Mouse (Mus musculus) CH12.LX (cell line): ENCODE results near the gene Mrps36. TPM values are rescaled to one million over a fixed set of nuclear protein-coding genes. Genes with fewer than 3 reads are reported as not detected.

ENCODE experiments used
- DNase-seq: peaks from one replicate; pipeline ENCODE4 v3.0.0-alpha.2; 2013; ENCODE audit errors: extremely low read depth
- H3K27ac ChIP-seq: 2 replicates; pipeline ENCODE4 v1.5.1; 2012; ENCODE audit warnings: low read depth, mild to moderate bottlenecking, control low read depth, moderate library complexity; ENCODE audit not compliant: insufficient read depth
- H3K27me3 ChIP-seq: replicated peaks from 2 replicates; pipeline ENCODE3; 2012; ENCODE audit warnings: inconsistent platforms
- H3K36me3 ChIP-seq, 2 experiments: replicated peaks in 1 of 2; 2 replicates each; pipeline versions ENCODE3 to v1.6.1; 2012; ENCODE audit warnings: inconsistent platforms in 1 of 2, low read length in 1 of 2, mild to moderate bottlenecking in 1 of 2, mixed read lengths in 1 of 2, moderate library complexity in 1 of 2; ENCODE audit not compliant: control insufficient read depth in 1 of 2, insufficient read depth in 1 of 2
- H3K4me1 ChIP-seq, 2 experiments: 2 replicates each; pipeline ENCODE4 v1.6.1; 2012; ENCODE audit warnings: inconsistent platforms in 1 of 2, moderate library complexity in 1 of 2; ENCODE audit not compliant: insufficient read depth in 2 of 2, control insufficient read depth in 1 of 2
- H3K4me2 ChIP-seq: 2 replicates; pipeline ENCODE4 v1.6.1; 2012; ENCODE audit warnings: low read depth, mild to moderate bottlenecking, control low read depth; ENCODE audit not compliant: poor library complexity, insufficient read depth, severe bottlenecking
- H3K4me3 ChIP-seq, 3 experiments: fragments of 150-350 bp in 1 of 3; sonication (generic) in 1 of 3; replicated peaks in 1 of 3; 2 replicates each; pipeline versions ENCODE3 to v1.5.1; 2011 to 2012; ENCODE audit warnings: low read depth in 2 of 3, low read length in 2 of 3, mild to moderate bottlenecking in 2 of 3, moderate library complexity in 2 of 3, control low read depth in 1 of 3, improper control_type of control experiment in 1 of 3, inconsistent platforms in 1 of 3, mixed read lengths in 1 of 3; ENCODE audit not compliant: poor library complexity in 1 of 3
- H3K79me2 ChIP-seq: replicated peaks from 2 replicates; pipeline ENCODE4 v1.6.1; 2012; ENCODE audit warnings: mild to moderate bottlenecking, moderate library complexity; ENCODE audit not compliant: control insufficient read depth, poor library complexity, insufficient read depth, severe bottlenecking; ENCODE audit errors: extremely low read depth
- H3K9ac ChIP-seq: 2 replicates; pipeline ENCODE4 v1.6.1; 2012; ENCODE audit warnings: low read depth, mild to moderate bottlenecking, control low read depth, moderate library complexity; ENCODE audit not compliant: insufficient read depth
- H3K9me3 ChIP-seq: replicated peaks from 2 replicates; pipeline ENCODE3; 2012; ENCODE audit warnings: low read length, inconsistent platforms, mixed read lengths
- BHLHE40 ChIP-seq: IDR thresholded peaks from 2 replicates; pipeline ENCODE4 v1.6.1; 2011; ENCODE audit warnings: mild to moderate bottlenecking, low read depth, low read length, improper control_type of control experiment
- CHD1 ChIP-seq: IDR thresholded peaks from 2 replicates; pipeline ENCODE4 v1.6.1; 2012; ENCODE audit warnings: low read depth, low read length, improper control_type of control experiment, inconsistent platforms
- CHD2 ChIP-seq: IDR thresholded peaks from 2 replicates; pipeline ENCODE4 v1.6.1; 2011; ENCODE audit warnings: low read length, improper control_type of control experiment
- CTCF ChIP-seq, 2 experiments: IDR thresholded peaks in 1 of 2; conservative IDR thresholded peaks in 1 of 2; 2 replicates each; pipeline ENCODE4 v1.5.1; 2011 to 2012; ENCODE audit warnings: low read depth in 2 of 2, low read length in 2 of 2, improper control_type of control experiment in 1 of 2, inconsistent platforms in 1 of 2, mild to moderate bottlenecking in 1 of 2, moderate library complexity in 1 of 2
- E2F4 ChIP-seq: IDR thresholded peaks from 2 replicates; pipeline ENCODE4 v1.6.1; 2011; ENCODE audit warnings: low read depth, low read length, improper control_type of control experiment; ENCODE audit not compliant: insufficient replicate concordance
- ELF1 ChIP-seq: IDR thresholded peaks from 2 replicates; pipeline ENCODE4 v1.6.1; 2014; ENCODE audit warnings: low read depth, mild to moderate bottlenecking, inconsistent platforms, low read length, improper control_type of control experiment
- EP300 ChIP-seq: IDR thresholded peaks from 2 replicates; pipeline ENCODE4 v1.6.1; 2011; ENCODE audit warnings: low read length, improper control_type of control experiment
- ETS1 ChIP-seq: conservative IDR thresholded peaks from 2 replicates; pipeline ENCODE4 v1.6.1; 2012; ENCODE audit warnings: low read depth, mild to moderate bottlenecking, inconsistent platforms, low read length, improper control_type of control experiment, moderate library complexity
- GABPA ChIP-seq: IDR thresholded peaks from 2 replicates; pipeline ENCODE4 v1.6.1; 2012; ENCODE audit warnings: low read depth, low read length, improper control_type of control experiment, inconsistent platforms; ENCODE audit not compliant: insufficient replicate concordance
- HCFC1 ChIP-seq: IDR thresholded peaks from 2 replicates; pipeline ENCODE4 v1.6.1; 2012; ENCODE audit warnings: low read depth, mild to moderate bottlenecking, inconsistent platforms, low read length, improper control_type of control experiment
- IRF4 ChIP-seq: IDR thresholded peaks from 2 replicates; pipeline ENCODE4 v1.6.1; 2014; ENCODE audit warnings: low read depth, mild to moderate bottlenecking, inconsistent platforms, low read length, improper control_type of control experiment
- JUN ChIP-seq: IDR thresholded peaks from 2 replicates; pipeline ENCODE4 v1.6.1; 2011; ENCODE audit warnings: low read depth, mild to moderate bottlenecking, low read length, improper control_type of control experiment, moderate library complexity; ENCODE audit not compliant: insufficient read depth
- JUND ChIP-seq: conservative IDR thresholded peaks from 2 replicates; pipeline ENCODE4 v1.6.1; 2011; ENCODE audit warnings: low read depth, low read length, improper control_type of control experiment
- KAT2A ChIP-seq: IDR thresholded peaks from 2 replicates; pipeline ENCODE4 v1.6.1; 2012; ENCODE audit warnings: low read length, improper control_type of control experiment, inconsistent platforms; ENCODE audit not compliant: insufficient replicate concordance
- MAFK ChIP-seq: IDR thresholded peaks from 2 replicates; pipeline ENCODE4 v1.6.1; 2011; ENCODE audit warnings: low read length, improper control_type of control experiment; ENCODE audit not compliant: insufficient replicate concordance
- MAX ChIP-seq: IDR thresholded peaks from 2 replicates; pipeline ENCODE4 v1.6.1; 2011; ENCODE audit warnings: low read length, improper control_type of control experiment
- MAZ ChIP-seq: IDR thresholded peaks from 2 replicates; pipeline ENCODE4 v1.6.1; 2012; ENCODE audit warnings: low read depth, mild to moderate bottlenecking, inconsistent platforms, low read length, improper control_type of control experiment, moderate library complexity
- MEF2A ChIP-seq: IDR thresholded peaks from 2 replicates; pipeline ENCODE4 v1.6.1; 2014; ENCODE audit warnings: low read depth, mild to moderate bottlenecking, inconsistent platforms, low read length, improper control_type of control experiment, borderline replicate concordance
- MXI1 ChIP-seq: IDR thresholded peaks from 2 replicates; pipeline ENCODE4 v1.6.1; 2011; ENCODE audit warnings: mild to moderate bottlenecking, low read depth, low read length, improper control_type of control experiment
- MYC ChIP-seq: IDR thresholded peaks from 2 replicates; pipeline ENCODE4 v1.6.1; 2011; ENCODE audit warnings: low read depth, mild to moderate bottlenecking, improper control_type of control experiment, low read length
- NELFE ChIP-seq: IDR thresholded peaks from 2 replicates; pipeline ENCODE4 v1.6.1; 2011; ENCODE audit warnings: low read depth, low read length, improper control_type of control experiment
- NRF1 ChIP-seq: IDR thresholded peaks from 2 replicates; pipeline ENCODE4 v1.6.1; 2014; ENCODE audit warnings: low read depth, mild to moderate bottlenecking, inconsistent platforms, low read length, improper control_type of control experiment, moderate library complexity
- PAX5 ChIP-seq: IDR thresholded peaks from 2 replicates; pipeline ENCODE4 v1.6.1; 2012; ENCODE audit warnings: low read length, inconsistent platforms, mixed read lengths
- POLR2A ChIP-seq: IDR thresholded peaks from 2 replicates; pipeline ENCODE4 v1.6.1; 2011; ENCODE audit warnings: low read depth, mild to moderate bottlenecking, improper control_type of control experiment, low read length
- POLR2AphosphoS2 ChIP-seq: IDR thresholded peaks from 2 replicates; pipeline ENCODE4 v1.6.1; 2011; ENCODE audit warnings: low read depth, low read length, improper control_type of control experiment
- RCOR1 ChIP-seq: conservative IDR thresholded peaks from 2 replicates; pipeline ENCODE4 v1.6.1; 2012; ENCODE audit warnings: low read depth, mild to moderate bottlenecking, inconsistent platforms, low read length, improper control_type of control experiment
- SIN3A ChIP-seq: IDR thresholded peaks from 2 replicates; pipeline ENCODE4 v1.6.1; 2012; ENCODE audit warnings: low read length, improper control_type of control experiment, inconsistent platforms
- SMC3 ChIP-seq: IDR thresholded peaks from 2 replicates; pipeline ENCODE4 v1.6.1; 2011; ENCODE audit warnings: low read depth, low read length, improper control_type of control experiment
- TBP ChIP-seq: conservative IDR thresholded peaks from 2 replicates; pipeline ENCODE4 v1.6.1; 2011; ENCODE audit warnings: low read depth, low read length, improper control_type of control experiment
- TCF12 ChIP-seq: IDR thresholded peaks from 2 replicates; pipeline ENCODE4 v1.6.1; 2014; ENCODE audit warnings: low read depth, mild to moderate bottlenecking, inconsistent platforms, low read length, improper control_type of control experiment
- UBTF ChIP-seq: IDR thresholded peaks from 2 replicates; pipeline ENCODE4 v1.6.1; 2012; ENCODE audit warnings: low read depth, mild to moderate bottlenecking, inconsistent platforms, low read length, improper control_type of control experiment, moderate library complexity
- USF1 ChIP-seq: IDR thresholded peaks from 2 replicates; pipeline ENCODE4 v1.6.1; 2014; ENCODE audit warnings: low read depth, mild to moderate bottlenecking, inconsistent platforms, low read length, improper control_type of control experiment
- USF2 ChIP-seq: conservative IDR thresholded peaks from 2 replicates; pipeline ENCODE4 v1.6.1; 2011; ENCODE audit warnings: low read depth, low read length, improper control_type of control experiment
- ZC3H11A ChIP-seq: IDR thresholded peaks from 2 replicates; pipeline ENCODE4 v1.6.1; 2012; ENCODE audit warnings: low read depth, mild to moderate bottlenecking, inconsistent platforms, low read length, improper control_type of control experiment
- ZKSCAN1 ChIP-seq: IDR thresholded peaks from 2 replicates; pipeline ENCODE4 v1.6.1; 2012; ENCODE audit warnings: low read depth, inconsistent platforms, low read length, improper control_type of control experiment, borderline replicate concordance
- ZMIZ1 ChIP-seq: IDR thresholded peaks from 2 replicates; pipeline ENCODE4 v1.6.1; 2012; ENCODE audit warnings: low read depth, mild to moderate bottlenecking, inconsistent platforms, low read length, improper control_type of control experiment
- ZNF384 ChIP-seq: IDR thresholded peaks from 2 replicates; pipeline ENCODE4 v1.6.1; 2012; ENCODE audit warnings: low read depth, low read length, improper control_type of control experiment, inconsistent platforms
- dilution Hi-C: fragments of 300-500 bp; cut with MboI; formaldehyde crosslinking; loops from 2 replicates; pipeline ENCODE4 v1.14.3; 2020; ENCODE audit warnings: low sequenced_read_pairs; ENCODE audit not compliant: extremely low pct_unique_long_range_greater_than_20kb, extremely low pct_ligation_motif_present
- in situ Hi-C: fragments of 300-500 bp; cut with MboI; formaldehyde crosslinking; loops from 3 replicates; pipeline ENCODE4 v1.14.3; 2019; ENCODE audit warnings: low sequenced_read_pairs, low pct_ligation_motif_present, low pct_unique_long_range_greater_than_20kb, mixed read lengths
- polyA plus RNA-seq: library from polyadenylated mRNA; unstranded; fragments of >175 nt; gene quantifications from 2 replicates; pipeline ENCODE4 v1.2.1, GENCODE M21; 2012; ENCODE audit warnings: low read depth; ENCODE audit not compliant: insufficient read length
- total RNA-seq, 2 experiments: library from RNA; depleted of rRNA; stranded (reverse); fragments of 300-350 nt in 1 of 2; fragments of >200 nt in 1 of 2; gene quantifications; 2 replicates each; pipeline ENCODE4 v1.2.3; 2012 to 2014

Gene Mrps36
- total RNA-seq (2012; rRNA removed): 70.0 and 86.0 TPM in 2 replicates
- total RNA-seq (2014; rRNA removed): 78.3 and 89.3 TPM in 2 replicates
- 83.7 and 94.0 TPM in 2 replicates for polyA plus RNA-seq

GRCm38 (mm10) chr13:100744036-100744744, at the start of gene Mrps36:
Gene Mrps36 (minus strand): TSS chr13:100744659.
- Histone ChIP-seq H3K4me2 (peak within 1 kb of the TSS; percentile 76; the same call in 1 of the 2 replicates), H3K9ac (peak within 1 kb of the TSS; percentile 90), H3K27me3 (no peaks in the 10 kb centered on the region), H3K4me1 (peaks cover 6 to 22% of the 10 kb centered on the region in 2 experiments), H3K27ac (peak within 1 kb of the TSS; percentile 60), H3K9me3 (no peaks in the 10 kb centered on the region), H3K79me2 (peaks cover 20% of the 10 kb centered on the region), H3K4me3 (peak within 1 kb of the TSS; percentile 81 to 96 (median 94)), H3K36me3 (peaks cover 0 to 15% of the 10 kb centered on the region in 2 experiments)
- in situ Hi-C loops (no loop called here), dilution Hi-C loops (no loop called here)
- no peak for TF ChIP-seq KAT2A
- peak; percentile 65 for TF ChIP-seq TCF12
- peak; percentile 64 for TF ChIP-seq NRF1
- TF ChIP-seq E2F4: no peak
- no peak for TF ChIP-seq RCOR1
- TF ChIP-seq POLR2A: peak; percentile 83
- TF ChIP-seq ZNF384: no peak
- TF ChIP-seq SMC3: no peak
- peak; percentile 80; the same call in 1 of the 2 replicates for TF ChIP-seq UBTF
- no peak for TF ChIP-seq PAX5
- no peak for TF ChIP-seq USF2
- no peak for TF ChIP-seq CTCF (conservative IDR thresholded peaks at IDR 0.05 in 1 of 2, IDR thresholded peaks at IDR 0.05 in 1 of 2; ENCODE audit: low read depth in 2 of 2, low read length in 2 of 2)
- TF ChIP-seq ZMIZ1: peak; percentile 69; the same call in 1 of the 2 replicates
- TF ChIP-seq GABPA: no peak
- TF ChIP-seq ZKSCAN1: no peak
- TF ChIP-seq CHD2: peak; percentile 24; the same call in 1 of the 2 replicates
- no peak for TF ChIP-seq EP300
- TF ChIP-seq ELF1: peak; percentile 85
- no peak for TF ChIP-seq IRF4
- TF ChIP-seq MAZ: peak; percentile 88
- TF ChIP-seq HCFC1: peak; percentile 62
- peak; percentile 29; the same call in 1 of the 2 replicates for TF ChIP-seq BHLHE40
- TF ChIP-seq NELFE: peak; percentile 77
- 0 out of 2 replicates have a peak, but pooled peaks have one; percentile 4 for TF ChIP-seq ETS1
- no peak for TF ChIP-seq JUN
- TF ChIP-seq MXI1: peak; percentile 82
- peak; percentile 51; the same call in 1 of the 2 replicates for TF ChIP-seq MAX
- TF ChIP-seq MEF2A: peak; percentile 46; the same call in 1 of the 2 replicates
- TF ChIP-seq SIN3A: peak; percentile 64
- TF ChIP-seq MYC: no peak
- peak; percentile 95 for TF ChIP-seq TBP
- 0 out of 2 replicates have a peak, but pooled peaks have one; percentile 22 for TF ChIP-seq CHD1
- TF ChIP-seq MAFK: no peak
- peak; percentile 62; the same call in 1 of the 2 replicates for TF ChIP-seq POLR2AphosphoS2
- peak; percentile 6; the same call in 1 of the 2 replicates for TF ChIP-seq USF1
- TF ChIP-seq ZC3H11A: no peak
- TF ChIP-seq JUND: no peak
- peak; percentile 97 for DNase-seq
